Mouse (Mus musculus) stomach, postnatal 0 days (tissue): ENCODE results near the gene Gm10065.

Source experiments
- CTCF ChIP-seq: IDR thresholded peaks from 2 replicates; pipeline ENCODE4 v1.5.1; 2016; ENCODE audit warnings: antibody characterized with exemption, low read depth, mild to moderate bottlenecking, moderate library complexity
- EP300 ChIP-seq: optimal IDR thresholded peaks from 2 replicates; pipeline ENCODE3; 2016; ENCODE audit warnings: antibody characterized with exemption

DNA sequence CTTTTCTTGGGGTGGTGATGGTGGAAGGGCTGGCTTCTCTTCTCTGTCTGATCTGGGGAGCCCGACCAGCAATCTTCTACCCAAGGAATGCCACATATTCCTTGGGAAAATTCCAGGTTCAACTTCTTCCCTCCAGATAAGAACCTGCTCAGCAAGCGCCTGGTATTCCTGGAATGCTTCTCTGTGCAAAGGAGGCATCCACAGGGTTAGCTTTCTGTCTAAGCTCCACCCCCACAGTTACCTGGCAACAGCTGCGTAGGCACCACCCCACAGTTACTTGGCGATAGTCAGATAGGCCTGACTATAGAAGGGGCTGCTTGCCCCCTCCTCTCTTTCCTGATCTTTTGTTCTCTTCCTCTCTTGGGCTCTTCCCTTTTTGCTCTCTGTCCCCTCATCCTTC, 22.9 kb downstream of the Gm10065 start:
- TF ChIP-seq CTCF: no peak
- TF ChIP-seq EP300: no peak
